Mouse (Mus musculus) erythroblast, embryonic 14.5 days (primary cell): ENCODE results near the gene Pofut1.
"Not testable (repeated sequence)": the region's sequence is repeated elsewhere in the genome, so short reads cannot be mapped to it uniquely, and the experiment has no call there.

Source experiments
- GATA1 ChIP-seq: IDR thresholded peaks from 2 replicates; pipeline ENCODE4 v1.6.1; 2012; ENCODE audit warnings: low read length, inconsistent platforms, mixed read lengths
- TAL1 ChIP-seq: IDR thresholded peaks from 3 replicates; pipeline ENCODE4 v1.6.1; 2012; ENCODE audit warnings: low read length, inconsistent platforms, mixed read lengths

DNA sequence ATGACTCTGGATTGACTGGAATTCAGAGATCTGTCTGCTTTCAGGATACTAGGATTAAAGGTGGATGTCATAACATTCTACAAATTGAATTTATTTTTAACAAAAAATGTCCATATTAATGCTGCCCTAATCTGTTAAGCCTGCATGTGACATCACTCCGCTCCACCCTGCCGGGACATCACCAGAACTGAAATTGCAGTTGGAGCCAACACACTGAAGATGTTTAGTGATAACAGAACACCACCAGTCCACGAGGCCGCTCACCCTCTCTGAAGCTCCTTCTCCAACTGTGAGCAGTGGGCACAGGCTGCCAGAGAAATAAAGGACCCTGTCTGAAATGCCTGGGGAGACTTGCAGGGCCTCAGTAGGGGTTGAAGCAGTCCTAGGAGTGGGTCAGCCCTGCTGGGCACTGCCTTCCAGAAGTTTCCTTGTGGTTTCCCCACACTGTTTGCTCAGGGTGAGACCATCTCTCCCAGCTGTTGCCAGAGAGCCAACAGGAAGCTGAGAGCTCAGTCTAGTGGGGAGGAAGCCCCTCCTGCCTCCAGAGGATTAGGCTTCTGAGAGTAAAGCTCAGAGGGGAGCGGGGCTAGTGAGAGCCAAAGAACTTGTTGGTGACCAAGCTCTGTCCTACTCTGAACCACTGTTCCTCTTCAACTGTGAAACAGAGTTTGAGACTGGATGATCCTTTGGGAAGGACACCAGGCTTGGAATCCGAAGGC is 33.0 kb downstream of the Pofut1 start:
- TF ChIP-seq TAL1, GATA1: not testable (repeated sequence)
